Mouse (Mus musculus) embryonic fibroblast, embryonic 13.5 days (primary cell): ENCODE data around the gene Cnr1.

ENCODE experiments used
- CTCF ChIP-seq: IDR thresholded peaks from 2 replicates; pipeline ENCODE4 v1.5.1; 2011; ENCODE audit warnings: mild to moderate bottlenecking, control low read depth, low read length, moderate library complexity, borderline replicate concordance; ENCODE audit not compliant: insufficient read depth
- POLR2A ChIP-seq: IDR thresholded peaks from 2 replicates; pipeline ENCODE4 v1.6.1; 2011; ENCODE audit warnings: low read depth, mild to moderate bottlenecking, control low read depth, low read length, moderate library complexity

- no peak for TF ChIP-seq CTCF
- TF ChIP-seq POLR2A = no peak
Observed at GRCm38 (mm10) chr4:33895491-33895890, 28.9 kb upstream of the Cnr1 start.
